Mouse (Mus musculus) MEL (cell line): ENCODE results near the gene Ears2. TPM values are rescaled to one million over a fixed set of nuclear protein-coding genes. Genes with fewer than 3 reads are reported as not detected.

Experiments
- DNase-seq: peaks from one replicate; pipeline ENCODE4 v3.0.0; 2011; ENCODE audit warnings: low read depth, low spot score
- H3K27ac ChIP-seq: 2 replicates; pipeline ENCODE4 v1.5.1; 2012; ENCODE audit warnings: low read depth, mild to moderate bottlenecking, control low read depth, low read length, moderate library complexity; ENCODE audit not compliant: control insufficient read depth
- H3K27me3 ChIP-seq, 2 experiments: fragments of 150-350 bp in 1 of 2; sonication (generic) in 1 of 2; 2 replicates each; pipeline ENCODE4 v1.6.1; 2012; ENCODE audit warnings: low read length in 2 of 2, mild to moderate bottlenecking in 2 of 2, improper control_type of control experiment in 1 of 2, moderate library complexity in 1 of 2; ENCODE audit not compliant: insufficient read depth in 2 of 2, control insufficient read depth in 1 of 2
- H3K36me3 ChIP-seq, 2 experiments: 2 replicates each; pipeline ENCODE4 v1.6.1; 2012 to 2014; ENCODE audit warnings: low read length in 2 of 2, improper control_type of control experiment in 1 of 2, inconsistent platforms in 1 of 2, mild to moderate bottlenecking in 1 of 2; ENCODE audit not compliant: insufficient read depth in 2 of 2, control insufficient read depth in 1 of 2
- H3K4me1 ChIP-seq, 2 experiments: fragments of 150-350 bp in 1 of 2; sonication (generic) in 1 of 2; 2 replicates each; pipeline ENCODE4 v1.6.1; 2012; ENCODE audit warnings: low read length in 2 of 2, improper control_type of control experiment in 1 of 2, mild to moderate bottlenecking in 1 of 2; ENCODE audit not compliant: insufficient read depth in 2 of 2, control insufficient read depth in 1 of 2
- H3K4me3 ChIP-seq, 2 experiments: fragments of 150-350 bp in 1 of 2; sonication (generic) in 1 of 2; 2 replicates each; pipeline ENCODE4 v1.5.1; 2012; ENCODE audit warnings: low read depth in 2 of 2, low read length in 2 of 2, mild to moderate bottlenecking in 2 of 2, moderate library complexity in 2 of 2, control low read depth in 1 of 2, improper control_type of control experiment in 1 of 2; ENCODE audit not compliant: control insufficient read depth in 1 of 2, insufficient read depth in 1 of 2
- H3K79me2 ChIP-seq: 2 replicates; pipeline ENCODE4 v1.6.1; 2012; ENCODE audit warnings: mild to moderate bottlenecking, low read length, moderate library complexity; ENCODE audit not compliant: control insufficient read depth, poor library complexity, insufficient read depth
- H3K9ac ChIP-seq: 2 replicates; pipeline ENCODE4 v1.6.1; 2012; ENCODE audit warnings: low read depth, mild to moderate bottlenecking, control low read depth, low read length, moderate library complexity; ENCODE audit not compliant: control insufficient read depth, poor library complexity, severe bottlenecking
- H3K9me3 ChIP-seq: fragments of 150-350 bp; sonication (generic); replicated peaks from 2 replicates; pipeline ENCODE4 v1.6.1; 2012; ENCODE audit warnings: mild to moderate bottlenecking, low read length, improper control_type of control experiment, moderate library complexity; ENCODE audit not compliant: insufficient read depth
- BHLHE40 ChIP-seq: IDR thresholded peaks from 2 replicates; pipeline ENCODE4 v1.6.1; 2012; ENCODE audit warnings: low read depth, mild to moderate bottlenecking, inconsistent platforms, low read length, improper control_type of control experiment, borderline replicate concordance
- CHD1 ChIP-seq: IDR thresholded peaks from 2 replicates; pipeline ENCODE4 v1.6.1; 2012; ENCODE audit warnings: low read depth, mild to moderate bottlenecking, inconsistent platforms, low read length, improper control_type of control experiment
- CHD2 ChIP-seq: IDR thresholded peaks from 2 replicates; pipeline ENCODE4 v1.6.1; 2011; ENCODE audit warnings: low read length, improper control_type of control experiment
- CTCF ChIP-seq, 3 experiments: IDR thresholded peaks in 2 of 3; conservative IDR thresholded peaks in 1 of 3; 2 replicates each; pipeline ENCODE4 v1.5.1; 2011 to 2012; ENCODE audit warnings: low read length in 3 of 3, low read depth in 2 of 3, mild to moderate bottlenecking in 2 of 3, improper control_type of control experiment in 1 of 3, inconsistent platforms in 1 of 3, mixed read lengths in 1 of 3, moderate library complexity in 1 of 3; ENCODE audit not compliant: control insufficient read depth in 1 of 3, insufficient read depth in 1 of 3, poor library complexity in 1 of 3, severe bottlenecking in 1 of 3
- E2F4 ChIP-seq: IDR thresholded peaks from 2 replicates; pipeline ENCODE4 v1.6.1; 2011; ENCODE audit warnings: low read depth, low read length, improper control_type of control experiment, borderline replicate concordance
- ELF1 ChIP-seq: IDR thresholded peaks from 2 replicates; pipeline ENCODE4 v1.6.1; 2014; ENCODE audit warnings: low read depth, mild to moderate bottlenecking, inconsistent platforms, low read length, improper control_type of control experiment, moderate library complexity
- EP300 ChIP-seq, 2 experiments: IDR thresholded peaks; 2 replicates each; pipeline ENCODE4 v1.6.1; 2011; ENCODE audit warnings: improper control_type of control experiment in 2 of 2, low read length in 2 of 2, low read depth in 1 of 2, mild to moderate bottlenecking in 1 of 2
- GABPA ChIP-seq: IDR thresholded peaks from 2 replicates; pipeline ENCODE4 v1.6.1; 2012; ENCODE audit warnings: low read depth, mild to moderate bottlenecking, inconsistent platforms, low read length, improper control_type of control experiment, moderate library complexity
- GATA1 ChIP-seq: IDR thresholded peaks from 2 replicates; pipeline ENCODE4 v1.6.1; 2011; ENCODE audit warnings: low read depth, low read length, improper control_type of control experiment
- HCFC1 ChIP-seq: IDR thresholded peaks from 2 replicates; pipeline ENCODE4 v1.6.1; 2012; ENCODE audit warnings: low read depth, mild to moderate bottlenecking, inconsistent platforms, low read length, improper control_type of control experiment, moderate library complexity
- JUND ChIP-seq: IDR thresholded peaks from 2 replicates; pipeline ENCODE4 v1.6.1; 2011; ENCODE audit warnings: low read depth, mild to moderate bottlenecking, improper control_type of control experiment, low read length
- KAT2A ChIP-seq: conservative IDR thresholded peaks from 2 replicates; pipeline ENCODE4 v1.6.1; 2012; ENCODE audit warnings: low read depth, low read length, improper control_type of control experiment, inconsistent platforms
- MAFK ChIP-seq: IDR thresholded peaks from 2 replicates; pipeline ENCODE4 v1.6.1; 2011; ENCODE audit warnings: low read depth, mild to moderate bottlenecking, low read length, improper control_type of control experiment, borderline replicate concordance
- MAX ChIP-seq: IDR thresholded peaks from 2 replicates; pipeline ENCODE4 v1.6.1; 2011; ENCODE audit warnings: low read length, improper control_type of control experiment
- MAZ ChIP-seq: IDR thresholded peaks from 2 replicates; pipeline ENCODE4 v1.6.1; 2012; ENCODE audit warnings: low read depth, mild to moderate bottlenecking, inconsistent platforms, low read length, improper control_type of control experiment
- MEF2A ChIP-seq: IDR thresholded peaks from 2 replicates; pipeline ENCODE4 v1.6.1; 2014; ENCODE audit warnings: low read depth, mild to moderate bottlenecking, inconsistent platforms, low read length, improper control_type of control experiment; ENCODE audit not compliant: poor library complexity, insufficient replicate concordance, severe bottlenecking; ENCODE audit errors: extremely low read depth
- MXI1 ChIP-seq: IDR thresholded peaks from 2 replicates; pipeline ENCODE4 v1.6.1; 2011; ENCODE audit warnings: mild to moderate bottlenecking, low read depth, low read length, improper control_type of control experiment
- MYB ChIP-seq: IDR thresholded peaks from 2 replicates; pipeline ENCODE4 v1.6.1; 2011; ENCODE audit warnings: mild to moderate bottlenecking, low read depth, low read length, improper control_type of control experiment
- NRF1 ChIP-seq: IDR thresholded peaks from 2 replicates; pipeline ENCODE4 v1.6.1; 2014; ENCODE audit warnings: low read depth, mild to moderate bottlenecking, inconsistent platforms, low read length, improper control_type of control experiment, moderate library complexity; ENCODE audit not compliant: poor library complexity, insufficient read depth, severe bottlenecking
- POLR2A ChIP-seq, 2 experiments: IDR thresholded peaks; 2 replicates each; pipeline ENCODE4 v1.6.1; 2011 to 2012; ENCODE audit warnings: low read length in 2 of 2, mild to moderate bottlenecking in 2 of 2, control low read depth in 1 of 2, improper control_type of control experiment in 1 of 2, low read depth in 1 of 2, moderate library complexity in 1 of 2; ENCODE audit not compliant: control insufficient read depth in 1 of 2, insufficient read depth in 1 of 2, poor library complexity in 1 of 2
- POLR2AphosphoS2 ChIP-seq: IDR thresholded peaks from 2 replicates; pipeline ENCODE4 v1.6.1; 2011; ENCODE audit warnings: low read length, improper control_type of control experiment
- RAD21 ChIP-seq: IDR thresholded peaks from 2 replicates; pipeline ENCODE4 v1.6.1; 2011; ENCODE audit warnings: mild to moderate bottlenecking, low read depth, low read length, improper control_type of control experiment
- RCOR1 ChIP-seq: IDR thresholded peaks from 2 replicates; pipeline ENCODE4 v1.6.1; 2012; ENCODE audit warnings: low read depth, mild to moderate bottlenecking, inconsistent platforms, low read length, improper control_type of control experiment
- SIN3A ChIP-seq: IDR thresholded peaks from 2 replicates; pipeline ENCODE4 v1.6.1; 2012; ENCODE audit warnings: low read length, improper control_type of control experiment, inconsistent platforms
- SMC3 ChIP-seq: IDR thresholded peaks from 2 replicates; pipeline ENCODE4 v1.6.1; 2011; ENCODE audit warnings: low read depth, low read length, improper control_type of control experiment
- TAL1 ChIP-seq: IDR thresholded peaks from 2 replicates; pipeline ENCODE4 v1.6.1; 2012; ENCODE audit warnings: mild to moderate bottlenecking, inconsistent platforms, low read length, moderate library complexity, mixed read lengths
- TBP ChIP-seq: IDR thresholded peaks from 2 replicates; pipeline ENCODE4 v1.8.0; 2011; ENCODE audit warnings: low read depth, low read length, improper control_type of control experiment
- USF1 ChIP-seq: IDR thresholded peaks from 2 replicates; pipeline ENCODE4 v1.6.1; 2014; ENCODE audit warnings: low read depth, mild to moderate bottlenecking, inconsistent platforms, low read length, improper control_type of control experiment, moderate library complexity
- ZC3H11A ChIP-seq: IDR thresholded peaks from 2 replicates; pipeline ENCODE4 v1.6.1; 2012; ENCODE audit warnings: low read depth, mild to moderate bottlenecking, inconsistent platforms, low read length, improper control_type of control experiment
- ZKSCAN1 ChIP-seq: IDR thresholded peaks from 2 replicates; pipeline ENCODE4 v1.6.1; 2012; ENCODE audit warnings: low read depth, mild to moderate bottlenecking, inconsistent platforms, low read length, improper control_type of control experiment, moderate library complexity
- ZNF384 ChIP-seq: IDR thresholded peaks from 2 replicates; pipeline ENCODE4 v1.6.1; 2012; ENCODE audit warnings: low read depth, mild to moderate bottlenecking, inconsistent platforms, low read length, improper control_type of control experiment
- polyA plus RNA-seq, 2 experiments: library from polyadenylated mRNA; stranded (reverse) in 1 of 2; unstranded in 1 of 2; fragments of >175 nt in 1 of 2; fragments of >200 nt in 1 of 2; gene quantifications; 2 replicates each; pipeline versions ENCODE4 v1.2.1 to v1.2.4; 2012; ENCODE audit warnings: low replicate concordance in 2 of 2, low read depth in 1 of 2; ENCODE audit not compliant: insufficient read length in 2 of 2, insufficient read depth in 1 of 2, missing spikeins in 1 of 2
- total RNA-seq: library from RNA; depleted of rRNA; stranded (reverse); fragments of 300-350 nt; gene quantifications from 2 replicates; pipeline ENCODE4 v1.2.3, GENCODE M21; 2012

Ears2 gene
- total and polyA plus RNA-seq, 3 experiments, result 8.8 to 12.8 TPM; not detected in 1

DNA sequence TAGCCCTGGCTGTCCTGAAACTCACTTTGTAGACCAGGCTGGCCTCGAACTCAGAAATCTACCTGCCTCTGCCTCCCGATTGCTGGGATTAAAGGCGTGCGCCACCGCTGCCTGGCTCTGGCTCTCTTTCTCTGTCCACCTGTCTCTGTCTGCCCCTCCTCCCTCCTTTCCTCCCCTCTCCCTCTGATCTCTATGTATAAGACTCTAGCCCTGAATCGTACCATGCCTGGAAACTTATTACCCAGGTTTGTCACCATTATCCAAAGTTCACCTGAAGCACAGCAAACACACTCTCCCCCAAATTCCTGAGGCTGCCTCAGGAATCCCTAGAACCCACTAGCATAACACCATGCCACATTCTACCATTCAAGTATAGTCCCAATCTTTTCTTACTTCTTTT, 41.1 kb upstream of the Ears2 start:
- Histone ChIP-seq H3K27ac (no peak overlapping the region), H3K9me3 (no peaks in the 10 kb centered on the region), H3K4me3 (no peak overlapping the region), H3K79me2 (no peaks in the 10 kb centered on the region), H3K36me3 (peaks cover 0 to 13% of the 10 kb centered on the region in 2 experiments; a peak in 3 of 4 replicates), H3K9ac (no peak overlapping the region), H3K4me1 (peaks cover under 1 to 4% of the 10 kb centered on the region in 2 experiments; a peak in 2 of 4 replicates), H3K27me3 (no peaks in the 10 kb centered on the region)
- TF ChIP-seq USF1 (no peak), RCOR1 (no peak), TBP (no peak)
- no peak for DNase-seq

DNA sequence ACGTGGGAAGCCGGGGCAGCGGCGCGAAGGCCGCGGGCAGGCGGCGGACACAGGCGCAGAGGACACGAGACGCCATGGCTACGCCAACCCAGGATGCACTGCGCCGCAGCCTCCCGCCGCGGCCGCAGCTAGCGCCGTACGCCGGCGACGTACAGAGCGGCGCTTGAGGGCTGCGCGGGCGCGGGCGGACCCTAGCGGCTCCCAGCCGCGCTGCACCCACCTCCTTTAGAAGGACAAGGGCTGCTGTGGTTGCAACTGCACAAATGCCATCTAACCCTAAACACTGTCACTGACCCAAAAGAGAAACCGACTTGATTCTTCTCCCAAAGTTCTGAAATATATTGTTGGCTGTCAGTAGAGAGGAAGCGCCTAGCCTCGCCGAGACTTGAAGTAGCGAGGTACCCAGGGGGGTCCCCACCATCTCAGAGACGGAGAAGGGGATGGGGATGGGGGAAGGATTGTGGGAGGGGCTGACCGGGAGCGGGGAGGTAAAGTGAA, 34.7 kb upstream of the Ears2 start, which contains the start of gene Ndufab1:
Gene Ndufab1 (minus strand): TSS at position 140 of the 498 bp plus-strand sequence.
- peaks cover 10 to 17% of the 10 kb centered on the region in 2 experiments for H3K36me3 ChIP-seq
- H3K27ac ChIP-seq, result no peak within 1 kb of the TSS; the same call in 1 of the 2 replicates
- H3K9me3 ChIP-seq, result no peaks in the 10 kb centered on the region
- peaks cover 6 to 22% of the 10 kb centered on the region in 2 experiments; a peak in 3 of 4 replicates for H3K4me1 ChIP-seq
- DNase-seq, result peak; percentile 94
- H3K9ac ChIP-seq, result peak within 1 kb of the TSS; percentile 78
- H3K27me3 ChIP-seq, result no peaks in the 10 kb centered on the region
- peak within 1 kb of the TSS; percentile 82 to 88 for H3K4me3 ChIP-seq
- H3K79me2 ChIP-seq, result peaks cover 25% of the 10 kb centered on the region
- no peak for TF ChIP-seq ELF1
- peak; percentile 62 to 83; a peak in 3 of 4 replicates for TF ChIP-seq POLR2A (IDR thresholded peaks at IDR 0.05; ENCODE audit: control insufficient read depth in 1 of 2, insufficient read depth in 1 of 2, low read depth in 1 of 2, low read length in 2 of 2, poor library complexity in 1 of 2)
- 0 out of 4 replicates have a peak, but pooled peaks of 1 of the 2 experiments have one; percentile 6 for TF ChIP-seq EP300 (IDR thresholded peaks at IDR 0.05; ENCODE audit: low read depth in 1 of 2, low read length in 2 of 2)
- TF ChIP-seq GATA1, result no peak
- peak; percentile 73 for TF ChIP-seq SIN3A
- TF ChIP-seq POLR2AphosphoS2, result peak; percentile 13; the same call in 1 of the 2 replicates
- TF ChIP-seq CTCF (IDR thresholded peaks at IDR 0.05 in 2 of 3, conservative IDR thresholded peaks at IDR 0.05 in 1 of 3; ENCODE audit: control insufficient read depth in 1 of 3, insufficient read depth in 1 of 3, low read depth in 2 of 3, low read length in 3 of 3, poor library complexity in 1 of 3, severe bottlenecking in 1 of 3), result peak; percentile 66 to 86 (median 82)
- TF ChIP-seq USF1, result no peak
- TF ChIP-seq ZKSCAN1, result no peak
- TF ChIP-seq RAD21, result no peak
- no peak for TF ChIP-seq ZNF384
- peak; percentile 88 for TF ChIP-seq HCFC1
- no peak for TF ChIP-seq MAFK
- TF ChIP-seq MAZ, result 0 out of 2 replicates have a peak, but pooled peaks have one; percentile 61
- TF ChIP-seq KAT2A, result peak; percentile 71; the same call in 1 of the 2 replicates
- peak; percentile 68; the same call in 1 of the 2 replicates for TF ChIP-seq GABPA
- TF ChIP-seq MAX, result peak; percentile 71; the same call in 1 of the 2 replicates
- TF ChIP-seq JUND, result no peak
- TF ChIP-seq MYB, result no peak
- no peak for TF ChIP-seq TAL1
- no peak for TF ChIP-seq BHLHE40
- TF ChIP-seq CHD1, result no peak
- no peak for TF ChIP-seq ZC3H11A
- TF ChIP-seq CHD2, result no peak
- TF ChIP-seq MXI1, result peak; percentile 74
- peak; percentile 64 for TF ChIP-seq NRF1
- peak; percentile 49; the same call in 1 of the 2 replicates for TF ChIP-seq E2F4
- TF ChIP-seq MEF2A, result no peak
- TF ChIP-seq SMC3, result 0 out of 2 replicates have a peak, but pooled peaks have one; percentile 5
- TF ChIP-seq RCOR1, result no peak
- TF ChIP-seq TBP, result peak; percentile 40; the same call in 1 of the 2 replicates
